Mouse (Mus musculus): ENCODE results near the gene Ston2. TPM values are rescaled to one million over a fixed set of nuclear protein-coding genes. Genes with fewer than 3 reads are reported as not detected.

Gene Ston2
- 5.3 and 6.3 TPM in 2 replicates for polyA plus RNA-seq (2015; fragmentation: Nextera tagmentation; extraction: Ambion mirVana)

DNA sequence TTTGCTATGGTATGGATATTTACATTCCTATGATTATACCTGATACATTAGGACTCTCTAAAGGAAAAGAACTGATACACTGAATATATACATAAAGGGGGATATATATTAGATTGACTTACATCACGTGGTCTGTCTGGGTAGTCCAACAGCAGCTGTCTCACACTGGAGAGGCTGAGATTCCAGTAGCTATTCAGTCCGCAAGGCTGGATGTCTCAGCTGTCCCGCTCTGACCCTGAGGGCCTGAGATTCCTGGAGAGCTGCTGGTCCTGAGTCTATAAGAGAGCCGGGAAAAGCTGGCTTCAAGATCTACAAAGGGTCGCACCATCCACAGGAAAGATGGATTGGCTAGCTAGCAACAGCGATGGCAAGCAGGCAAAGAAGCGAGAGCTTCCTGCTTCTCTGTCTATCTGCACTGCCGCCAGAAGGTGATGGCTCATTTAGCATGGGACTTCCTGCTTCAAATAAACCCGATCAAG is at the start of gene Ston2:
TSS of gene Ston2 (minus strand) at position 429 of the 479 bp plus-strand sequence.
- H3K27ac ChIP-seq, result no peak within 1 kb of the TSS
- H3K4me1 ChIP-seq (replicated peaks), result no peaks in the 10 kb centered on the region
- no peak for ATAC-seq (ENCODE audit: low FRiP score)
- no peak within 1 kb of the TSS for H3K4me3 ChIP-seq
- no peak within 1 kb of the TSS for H3K4me2 ChIP-seq
- no peaks in the 10 kb centered on the region for H3K36me3 ChIP-seq
- H3K27me3 ChIP-seq, result 0 out of 2 replicates have a peak, but pooled peaks cover 2% of the 10 kb centered on the region
- 79% methylated on average over 9 of the region's 9 CpGs for WGBS
- no peak within 1 kb of the TSS for H3K9ac ChIP-seq
- no peaks in the 10 kb centered on the region for H3K9me3 ChIP-seq

DNA sequence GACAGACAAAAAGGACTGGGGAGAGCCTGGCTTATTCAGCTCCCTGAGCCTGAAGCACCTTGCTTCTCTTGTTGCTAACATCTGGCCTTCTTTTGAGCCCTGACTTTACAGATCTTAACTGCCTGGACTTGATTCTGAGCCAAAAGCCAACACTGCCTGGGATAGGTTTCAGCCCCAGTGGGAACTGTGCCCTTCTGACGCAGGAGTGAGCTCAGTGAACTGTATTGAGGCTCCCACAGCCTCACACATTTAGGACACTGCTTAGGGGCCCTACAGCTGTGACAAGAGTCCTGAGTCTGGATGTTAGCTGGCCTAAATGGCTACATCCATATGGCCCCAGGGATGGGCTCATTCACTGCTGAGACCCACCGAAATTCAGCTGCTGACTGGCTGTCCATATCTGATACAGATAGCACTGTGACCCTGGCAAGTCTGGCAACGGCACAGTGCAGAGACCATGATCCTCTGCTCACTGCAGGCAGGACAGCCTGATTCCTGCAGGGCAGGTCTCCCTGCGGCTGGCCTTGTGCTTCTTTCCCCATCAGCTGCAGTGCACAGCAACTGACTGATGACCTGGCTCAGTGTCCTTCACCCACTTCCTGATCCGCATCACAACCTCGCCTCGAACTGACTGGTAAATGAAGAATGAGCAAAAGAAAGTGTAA is 49.3 kb upstream of the Ston2 start:
- ATAC-seq (ENCODE audit: low FRiP score), result no peak
- H3K4me3 ChIP-seq, result no peak overlapping the region

DNA sequence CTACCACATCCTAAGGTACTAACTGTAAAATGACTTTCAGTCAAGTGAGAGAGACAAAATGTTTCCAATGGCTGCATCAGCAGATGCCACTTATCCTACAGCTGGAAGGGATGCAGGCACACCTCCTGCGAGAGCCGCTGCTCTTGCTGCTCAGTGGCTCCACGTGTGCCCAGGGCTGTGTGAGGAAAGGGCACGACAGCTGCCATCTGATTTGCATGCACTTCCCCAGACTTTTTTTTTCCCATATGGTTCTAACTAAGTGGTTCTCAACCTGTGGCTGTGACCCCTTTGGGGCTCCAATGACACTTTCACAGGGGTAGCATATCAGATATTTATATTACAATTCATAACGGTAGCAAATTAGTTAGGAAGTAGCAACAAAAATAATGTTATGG is 45.7 kb upstream of the Ston2 start:
- WGBS, result 75% methylated on average over 5 of the region's 5 CpGs
- H3K36me3 ChIP-seq, result peaks cover 84% of the 10 kb centered on the region

More for the DNA sequence above, 49.3 kb upstream of the Ston2 start:
- Histone ChIP-seq H3K4me1 (replicated peaks) (0 out of 2 replicates have a peak, but pooled peaks cover 5% of the 10 kb centered on the region), H3K9me3 (no peaks in the 10 kb centered on the region), H3K9ac (no peak overlapping the region), H3K4me2 (no peak overlapping the region), H3K36me3 (peaks cover 91% of the 10 kb centered on the region), H3K27me3 (no peaks in the 10 kb centered on the region), H3K27ac (no peak overlapping the region)
- 94% methylated on average over 7 of the region's 7 CpGs for WGBS

DNA sequence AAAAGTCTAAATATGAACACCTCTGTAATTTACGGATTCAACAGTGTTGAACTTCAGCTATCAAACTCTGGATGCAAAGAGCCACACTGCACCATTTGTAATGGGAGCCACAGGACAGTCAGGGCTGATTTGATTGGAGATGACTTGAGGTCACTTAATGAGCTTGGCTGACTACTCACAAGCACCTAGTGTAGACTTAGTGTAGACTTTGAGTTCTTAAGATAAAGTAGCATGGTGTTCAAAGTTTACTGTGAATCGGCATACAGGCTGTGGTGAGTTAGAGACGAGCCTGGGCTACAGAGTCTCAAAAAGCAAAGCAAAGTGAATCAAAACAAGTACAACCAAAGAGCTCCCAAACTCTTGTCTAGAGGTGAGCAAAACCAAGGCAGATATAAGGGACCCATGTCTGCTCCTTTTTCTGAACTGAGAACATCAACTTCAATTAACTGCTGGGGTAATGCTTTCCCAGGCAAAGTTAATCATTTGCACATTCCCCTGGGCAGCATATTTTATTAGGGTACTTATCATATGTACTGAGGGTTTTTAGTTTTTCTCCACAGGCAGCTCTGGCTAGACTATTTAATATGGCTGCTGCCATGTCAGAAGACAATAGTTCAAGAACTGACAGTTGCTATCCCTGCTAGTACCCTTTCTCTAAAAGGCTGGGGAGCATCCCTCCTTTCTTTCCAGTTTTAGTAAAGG is 45.2 kb upstream of the Ston2 start:
- Histone ChIP-seq H3K27me3 (no peaks in the 10 kb centered on the region), H3K36me3 (peaks cover 81% of the 10 kb centered on the region), H3K27ac (no peak overlapping the region), H3K4me2 (no peak overlapping the region), H3K4me3 (no peak overlapping the region), H3K9me3 (no peaks in the 10 kb centered on the region), H3K4me1 (replicated peaks) (0 out of 2 replicates have a peak, but pooled peaks cover 5% of the 10 kb centered on the region), H3K9ac (no peak overlapping the region)
- 93% methylated on average over 3 of the region's 3 CpGs for WGBS
- ATAC-seq (ENCODE audit: low FRiP score), result no peak

More for the DNA sequence above, 45.7 kb upstream of the Ston2 start:
- no peak overlapping the region for H3K9ac ChIP-seq
- no peaks in the 10 kb centered on the region for H3K27me3 ChIP-seq
- no peak overlapping the region for H3K4me3 ChIP-seq
- no peak for ATAC-seq (ENCODE audit: low FRiP score)
- H3K27ac ChIP-seq, result no peak overlapping the region
- 0 out of 2 replicates have a peak, but pooled peaks cover 5% of the 10 kb centered on the region for H3K4me1 ChIP-seq (replicated peaks)
- H3K4me2 ChIP-seq, result no peak overlapping the region
- H3K9me3 ChIP-seq, result no peaks in the 10 kb centered on the region

DNA sequence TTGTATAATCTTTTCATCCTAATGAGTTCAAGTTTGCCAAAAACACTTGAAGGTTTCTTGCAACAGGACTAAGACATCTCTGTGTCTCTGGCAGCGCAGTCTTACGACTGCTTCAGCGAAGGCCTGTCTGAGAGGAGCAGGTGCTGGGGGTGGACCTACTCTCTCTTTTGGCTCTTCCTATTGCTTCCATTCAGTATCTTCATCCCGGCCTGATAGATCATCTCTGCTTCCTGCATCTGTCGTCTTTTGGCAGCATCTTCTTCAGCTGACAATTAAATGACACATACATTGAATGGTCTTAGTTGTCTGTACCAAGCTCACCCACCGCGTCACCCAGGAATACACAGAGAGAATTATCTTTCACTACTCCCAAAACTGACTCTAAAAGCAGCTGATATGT is 43.2 kb upstream of the Ston2 start:
- H3K36me3 ChIP-seq, result peaks cover 77% of the 10 kb centered on the region

DNA sequence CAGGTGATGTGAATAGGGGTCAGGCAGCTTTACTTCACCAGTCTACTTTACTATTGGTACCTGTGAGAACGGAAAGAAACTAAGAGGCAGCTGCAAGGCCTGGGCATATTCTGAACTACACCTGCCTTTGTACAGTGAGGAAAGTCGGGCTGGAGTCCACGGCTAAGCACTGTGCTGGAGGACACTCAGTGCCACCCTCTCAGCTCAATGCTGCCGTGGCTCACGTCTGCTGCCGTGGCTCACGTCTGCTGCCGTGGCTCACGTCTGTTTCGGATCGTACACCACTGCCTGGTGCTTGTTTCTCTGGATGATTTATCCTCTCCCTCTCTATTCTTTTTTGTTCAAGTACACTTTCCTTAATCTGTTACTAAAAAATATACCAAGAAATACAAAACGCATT is 32.3 kb upstream of the Ston2 start:
- Histone ChIP-seq H3K9ac (no peak overlapping the region), H3K4me2 (no peak overlapping the region), H3K36me3 (peaks cover 87% of the 10 kb centered on the region), H3K27ac (no peak overlapping the region), H3K9me3 (no peaks in the 10 kb centered on the region), H3K27me3 (no peaks in the 10 kb centered on the region), H3K4me1 (replicated peaks) (no peaks in the 10 kb centered on the region), H3K4me3 (no peak overlapping the region)
- no peak for ATAC-seq (ENCODE audit: low FRiP score)
- WGBS, result 96% methylated on average over 12 of the region's 12 CpGs

More for the DNA sequence above, 43.2 kb upstream of the Ston2 start:
- Histone ChIP-seq H3K9me3 (no peaks in the 10 kb centered on the region), H3K9ac (no peak overlapping the region), H3K27ac (no peak overlapping the region), H3K4me2 (no peak overlapping the region), H3K4me1 (replicated peaks) (0 out of 2 replicates have a peak, but pooled peaks cover 5% of the 10 kb centered on the region), H3K4me3 (no peak overlapping the region), H3K27me3 (no peaks in the 10 kb centered on the region)
- 91% methylated on average over 7 of the region's 7 CpGs for WGBS
- no peak for ATAC-seq (ENCODE audit: low FRiP score)

DNA sequence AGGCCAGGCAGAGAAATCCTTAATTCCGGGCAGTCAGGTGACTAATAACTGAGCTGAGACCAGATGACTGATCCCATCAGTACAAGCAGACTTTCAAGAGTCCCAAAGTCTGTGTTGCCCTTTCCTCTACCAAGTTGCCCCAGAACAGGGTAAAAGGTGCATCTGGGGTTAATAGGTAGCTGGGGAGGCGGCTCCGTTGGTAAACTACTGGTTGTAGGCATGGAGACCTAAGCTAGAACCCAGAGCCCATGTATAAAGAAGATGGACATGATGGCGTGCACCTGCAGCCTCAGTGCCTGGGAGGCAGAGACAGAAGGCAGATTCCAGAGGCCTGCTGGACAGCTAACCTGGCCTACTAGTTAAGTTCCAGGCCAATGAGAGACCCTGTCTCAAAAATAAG is 30.5 kb upstream of the Ston2 start:
- Histone ChIP-seq H3K27me3 (no peaks in the 10 kb centered on the region), H3K27ac (no peak overlapping the region), H3K9me3 (no peaks in the 10 kb centered on the region), H3K4me1 (replicated peaks) (no peaks in the 10 kb centered on the region), H3K9ac (no peak overlapping the region), H3K4me2 (no peak overlapping the region), H3K36me3 (peaks cover 88% of the 10 kb centered on the region), H3K4me3 (no peak overlapping the region)
- ATAC-seq (ENCODE audit: low FRiP score), result no peak
- whole genome bisulfite sequencing, result 95% methylated on average over 4 of the region's 4 CpGs

DNA sequence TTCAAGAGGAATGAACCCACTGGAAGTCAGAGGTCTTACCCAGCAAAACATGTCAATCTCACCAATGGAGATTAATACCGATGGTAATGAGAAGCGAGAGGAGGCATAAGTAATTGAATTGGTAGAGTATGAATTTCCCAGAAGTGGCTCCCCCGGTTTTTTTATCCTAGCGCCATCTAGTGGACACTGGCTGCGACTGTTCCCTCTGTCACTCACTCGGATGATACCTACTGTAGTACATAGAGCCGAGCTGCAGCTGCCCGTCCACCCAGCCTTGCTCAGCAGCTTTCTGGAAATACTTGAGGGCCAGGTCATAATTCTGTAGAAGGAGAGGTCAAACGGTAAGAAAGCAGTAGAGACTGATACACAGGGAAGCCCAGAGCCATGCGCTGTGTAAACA is 27.8 kb upstream of the Ston2 start:
- ATAC-seq (ENCODE audit: low FRiP score), result 0 out of 2 replicates have a peak, but pooled peaks have one; percentile 59
- Histone ChIP-seq H3K4me3 (no peak overlapping the region), H3K27ac (no peak overlapping the region), H3K36me3 (peaks cover 91% of the 10 kb centered on the region), H3K4me1 (replicated peaks) (no peaks in the 10 kb centered on the region), H3K27me3 (no peaks in the 10 kb centered on the region), H3K4me2 (no peak overlapping the region), H3K9me3 (no peaks in the 10 kb centered on the region), H3K9ac (no peak overlapping the region)
- 31% methylated on average over 10 of the region's 10 CpGs for WGBS

DNA sequence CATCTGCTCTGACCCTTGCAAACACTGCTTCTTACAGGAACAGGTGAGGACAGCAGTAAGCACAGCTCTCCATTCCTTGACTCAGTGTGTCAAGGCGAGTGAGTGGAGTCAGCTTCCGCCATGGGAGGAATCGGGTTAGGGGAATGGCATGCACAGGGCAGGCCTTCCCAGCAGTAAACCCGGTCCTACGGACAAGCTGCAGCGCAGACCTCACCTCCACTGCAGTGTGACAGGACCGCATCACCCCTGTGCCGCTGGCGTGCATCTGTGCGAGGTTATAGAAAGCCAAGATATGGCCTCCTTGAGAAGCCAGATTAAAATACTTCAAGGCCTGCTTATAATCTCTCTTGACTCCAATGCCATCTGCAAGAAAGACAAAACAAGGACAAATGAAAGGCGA is 27.4 kb upstream of the Ston2 start:
- H3K4me1 ChIP-seq (replicated peaks), result no peaks in the 10 kb centered on the region
- 96% methylated on average over 11 of the region's 11 CpGs for WGBS
- H3K9ac ChIP-seq, result no peak overlapping the region
- H3K27ac ChIP-seq, result no peak overlapping the region
- H3K27me3 ChIP-seq, result no peaks in the 10 kb centered on the region
- H3K4me3 ChIP-seq, result no peak overlapping the region
- H3K36me3 ChIP-seq, result peaks cover 91% of the 10 kb centered on the region
- H3K9me3 ChIP-seq, result no peaks in the 10 kb centered on the region
- no peak for ATAC-seq (ENCODE audit: low FRiP score)
- no peak overlapping the region for H3K4me2 ChIP-seq

DNA sequence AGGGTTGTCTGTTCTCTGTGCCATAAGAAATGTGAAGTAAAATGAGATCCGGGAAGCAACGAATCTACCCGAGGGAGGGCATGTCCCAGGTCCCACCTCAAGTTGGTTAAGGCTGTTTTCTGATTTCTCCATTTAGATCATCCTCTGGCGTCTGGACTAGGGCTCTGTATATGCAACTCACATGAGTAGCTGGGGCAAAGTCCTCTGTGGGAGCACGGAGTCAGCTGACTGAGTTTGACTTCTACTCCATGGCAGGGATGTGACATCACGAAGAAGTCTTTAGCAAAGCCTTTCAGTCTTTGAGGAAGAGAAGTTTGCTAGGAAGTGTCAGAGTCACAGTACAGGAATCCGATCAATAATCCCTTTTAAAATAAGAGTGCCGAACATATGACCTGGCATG is 20.7 kb upstream of the Ston2 start:
- Histone ChIP-seq H3K27ac (no peak overlapping the region), H3K4me2 (no peak overlapping the region), H3K9me3 (no peaks in the 10 kb centered on the region), H3K9ac (no peak overlapping the region), H3K27me3 (no peaks in the 10 kb centered on the region), H3K4me3 (no peak overlapping the region), H3K4me1 (replicated peaks) (no peaks in the 10 kb centered on the region), H3K36me3 (peaks cover 73% of the 10 kb centered on the region)
- ATAC-seq (ENCODE audit: low FRiP score), result no peak
- 95% methylated on average over 8 of the region's 8 CpGs for WGBS

DNA sequence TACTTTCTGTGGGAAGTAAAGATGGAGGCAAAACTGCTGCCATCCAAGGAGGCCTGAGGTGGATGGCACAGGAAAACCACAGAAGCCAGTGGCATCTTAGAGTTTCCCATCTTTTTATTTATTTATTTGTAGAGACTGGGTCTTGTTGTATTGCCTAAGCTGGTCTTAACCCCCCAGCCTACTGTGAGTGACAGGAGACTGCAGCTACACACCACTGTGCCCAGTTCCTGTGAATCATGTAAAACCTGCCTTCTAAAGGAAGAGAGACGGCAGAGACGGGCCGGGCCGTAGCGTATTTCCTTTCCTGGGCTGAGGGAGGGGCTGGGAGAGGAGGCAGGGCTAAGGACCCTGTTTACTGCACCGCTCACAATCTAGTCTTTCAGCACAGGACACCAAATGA is 19.6 kb upstream of the Ston2 start:
- H3K4me2 ChIP-seq, result no peak overlapping the region
- no peaks in the 10 kb centered on the region for H3K4me1 ChIP-seq (replicated peaks)
- no peak overlapping the region for H3K4me3 ChIP-seq
- ATAC-seq (ENCODE audit: low FRiP score), result no peak
- WGBS, result 80% methylated on average over 6 of the region's 6 CpGs
- peaks cover 62% of the 10 kb centered on the region for H3K36me3 ChIP-seq
- no peak overlapping the region for H3K27ac ChIP-seq
- no peaks in the 10 kb centered on the region for H3K9me3 ChIP-seq
- no peak overlapping the region for H3K9ac ChIP-seq
- no peaks in the 10 kb centered on the region for H3K27me3 ChIP-seq

DNA sequence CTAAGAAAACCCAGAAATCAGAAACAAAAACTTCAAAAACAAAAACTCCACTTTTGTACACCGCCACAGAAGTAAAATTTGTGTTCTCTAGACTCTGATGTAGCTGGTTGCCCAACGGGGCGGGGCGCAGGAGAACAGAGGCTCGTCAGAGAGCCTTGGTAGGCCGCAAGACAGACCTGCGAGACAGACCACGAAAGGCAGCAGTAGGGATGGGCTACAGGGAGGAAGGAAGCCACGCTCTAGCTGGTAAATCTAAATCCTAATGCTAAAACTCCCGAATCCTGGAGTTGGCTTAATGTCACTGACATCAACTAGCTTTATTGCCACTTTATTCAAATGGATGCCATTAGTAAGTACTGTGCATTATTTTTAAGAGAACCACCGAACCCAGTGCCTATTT is 18.9 kb upstream of the Ston2 start:
- no peak for ATAC-seq (ENCODE audit: low FRiP score)
- 96% methylated on average over 11 of the region's 11 CpGs for whole genome bisulfite sequencing
- Histone ChIP-seq H3K4me1 (replicated peaks) (no peaks in the 10 kb centered on the region), H3K27ac (no peak overlapping the region), H3K9me3 (no peaks in the 10 kb centered on the region), H3K27me3 (no peaks in the 10 kb centered on the region), H3K9ac (no peak overlapping the region), H3K4me2 (no peak overlapping the region), H3K36me3 (peaks cover 55% of the 10 kb centered on the region), H3K4me3 (no peak overlapping the region)

All from hindbrain, embryonic 13.5 days (tissue).